Mouse (Mus musculus): ENCODE results near the gene Scamp3. TPM values are rescaled to one million over a fixed set of nuclear protein-coding genes. Genes with fewer than 3 reads are reported as not detected.

The Scamp3 gene
- polyA plus RNA-seq, 1 experiment from 2014 or later: 49.0 TPM

DNA sequence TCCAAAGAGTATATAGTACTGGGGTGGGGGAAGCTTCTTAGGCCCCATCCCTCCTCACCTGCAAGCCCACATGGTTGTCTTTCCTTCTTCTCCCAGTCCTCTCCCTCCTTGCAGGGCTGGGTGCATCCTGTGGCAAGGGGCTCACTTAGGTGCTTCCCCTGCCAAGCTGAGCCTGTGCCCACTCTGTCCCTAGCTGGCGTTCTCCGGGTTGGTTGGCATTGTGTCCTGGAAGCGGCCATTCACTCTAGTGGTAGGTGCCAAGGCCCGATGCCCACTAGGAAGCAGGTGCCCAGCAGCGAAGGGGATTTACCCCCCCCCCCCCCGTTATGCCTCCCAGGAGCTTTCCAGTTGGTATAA lies 6.7 kb downstream of the Scamp3 start:
- Histone ChIP-seq H3K4me2 (ENCODE audit: low read depth, low read length) (no peak overlapping the region), H3K4me1 (ENCODE audit: control insufficient read depth, low read depth, low read length) (peaks cover 23% of the 10 kb centered on the region), H3K27me3 (ENCODE audit: control insufficient read depth, insufficient read depth, low read depth, low read length) (no peaks in the 10 kb centered on the region), H3K9ac (ENCODE audit: low read depth, low read length) (no peak overlapping the region), H3K36me3 (ENCODE audit: control insufficient read depth, insufficient read depth) (peaks cover 9% of the 10 kb centered on the region; the same call in 1 of the 2 replicates), H3K27ac (ENCODE audit: low read length) (no peak overlapping the region), H3K9me3 (replicated peaks; ENCODE audit: control insufficient read depth, low read length) (no peaks in the 10 kb centered on the region), H3K4me3 (ENCODE audit: low read depth, low read length) (no peak overlapping the region)
- WGBS (ENCODE audit: insufficient replicate concordance): 82% methylated on average over 6 of the region's 6 CpGs
- ATAC-seq (ENCODE audit: low read depth): no peak

DNA sequence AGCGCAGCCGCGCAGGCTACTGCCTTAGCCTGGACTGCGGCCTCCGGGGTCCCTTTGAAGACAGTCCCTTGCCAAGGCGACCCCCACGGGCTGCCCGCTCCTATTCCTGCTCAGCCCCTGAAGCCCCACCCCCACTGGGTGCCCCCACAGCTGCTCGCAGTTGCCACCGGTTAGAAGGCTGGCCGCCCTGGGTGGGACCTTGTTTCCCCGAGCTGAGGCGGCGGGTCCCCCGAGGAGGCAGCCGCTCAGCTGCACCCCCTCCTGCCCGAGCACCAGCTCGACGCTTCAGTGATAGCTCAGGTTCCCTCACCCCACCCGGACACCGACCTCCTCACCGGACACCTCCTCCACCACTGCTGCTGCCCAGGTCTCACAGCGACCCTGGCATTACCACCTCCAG lies 9.9 kb downstream of the Scamp3 start:
- 45% methylated on average over 23 of the region's 23 CpGs for WGBS (ENCODE audit: insufficient replicate concordance)
- Histone ChIP-seq H3K27ac (ENCODE audit: low read length) (no peak overlapping the region), H3K4me1 (ENCODE audit: control insufficient read depth, low read depth, low read length) (peaks cover 17% of the 10 kb centered on the region), H3K27me3 (ENCODE audit: control insufficient read depth, insufficient read depth, low read depth, low read length) (no peaks in the 10 kb centered on the region), H3K4me2 (ENCODE audit: low read depth, low read length) (no peak overlapping the region), H3K4me3 (ENCODE audit: low read depth, low read length) (no peak overlapping the region), H3K9me3 (replicated peaks; ENCODE audit: control insufficient read depth, low read length) (no peaks in the 10 kb centered on the region), H3K36me3 (ENCODE audit: control insufficient read depth, insufficient read depth) (no peaks in the 10 kb centered on the region; the same call in 1 of the 2 replicates), H3K9ac (ENCODE audit: low read depth, low read length) (no peak overlapping the region)
- no peak for ATAC-seq (ENCODE audit: low read depth)

- Histone ChIP-seq H3K4me1 (ENCODE audit: control insufficient read depth, low read depth, low read length) (peaks cover 10% of the 10 kb centered on the region), H3K9me3 (replicated peaks; ENCODE audit: control insufficient read depth, low read length) (no peaks in the 10 kb centered on the region), H3K4me2 (ENCODE audit: low read depth, low read length) (no peak overlapping the region), H3K4me3 (ENCODE audit: low read depth, low read length) (no peak overlapping the region), H3K27ac (ENCODE audit: low read length) (no peak overlapping the region), H3K9ac (ENCODE audit: low read depth, low read length) (no peak overlapping the region), H3K27me3 (ENCODE audit: control insufficient read depth, insufficient read depth, low read depth, low read length) (no peaks in the 10 kb centered on the region), H3K36me3 (ENCODE audit: control insufficient read depth, insufficient read depth) (no peaks in the 10 kb centered on the region)
- ATAC-seq (ENCODE audit: low read depth): no peak
- 53% methylated on average over 18 of the region's 18 CpGs for WGBS (ENCODE audit: insufficient replicate concordance)
These were observed 10.6 kb downstream of the Scamp3 start for GRCm38 (mm10) chr3:89187690-89188477.

GRCm38 (mm10) chr3:89188478-89188875 lies 11.2 kb downstream of the Scamp3 start:
- no peak overlapping the region for H3K9ac ChIP-seq (ENCODE audit: low read depth, low read length)
- no peak for ATAC-seq (ENCODE audit: low read depth)
- peaks cover 4% of the 10 kb centered on the region; the same call in 1 of the 2 replicates for H3K4me1 ChIP-seq (ENCODE audit: control insufficient read depth, low read depth, low read length)
- H3K4me2 ChIP-seq (ENCODE audit: low read depth, low read length): no peak overlapping the region
- H3K27me3 ChIP-seq (ENCODE audit: control insufficient read depth, insufficient read depth, low read depth, low read length): no peaks in the 10 kb centered on the region
- no peak overlapping the region for H3K4me3 ChIP-seq (ENCODE audit: low read depth, low read length)
- H3K36me3 ChIP-seq (ENCODE audit: control insufficient read depth, insufficient read depth): no peaks in the 10 kb centered on the region
- H3K27ac ChIP-seq (ENCODE audit: low read length): no peak overlapping the region
- H3K9me3 ChIP-seq (replicated peaks; ENCODE audit: control insufficient read depth, low read length): no peaks in the 10 kb centered on the region
- WGBS (ENCODE audit: insufficient replicate concordance): 61% methylated on average over 12 of the region's 12 CpGs

DNA sequence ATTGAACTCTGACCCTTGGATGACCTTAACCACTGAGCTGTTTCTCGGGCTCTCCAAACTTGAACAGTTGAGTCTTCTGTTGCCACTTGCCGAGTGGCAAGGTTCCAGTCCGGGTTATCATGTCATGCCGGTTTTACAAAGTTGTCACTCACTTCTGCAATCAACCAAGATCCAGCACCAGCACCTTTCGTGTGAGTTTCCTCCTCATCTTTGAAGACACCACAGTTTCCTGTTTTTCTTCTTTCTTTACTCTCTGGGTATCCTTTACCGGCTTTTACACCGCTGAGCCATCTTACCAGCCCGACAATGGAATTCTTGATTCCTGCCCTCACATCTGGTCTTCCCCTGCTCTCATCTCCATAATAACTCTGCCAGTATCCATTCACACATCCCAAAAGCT lies 13.2 kb downstream of the Scamp3 start:
- H3K4me3 ChIP-seq (ENCODE audit: low read depth, low read length): no peak overlapping the region
- H3K9ac ChIP-seq (ENCODE audit: low read depth, low read length): no peak overlapping the region
- 12% methylated on average over 8 of the region's 8 CpGs for WGBS (ENCODE audit: insufficient replicate concordance)
- H3K9me3 ChIP-seq (replicated peaks; ENCODE audit: control insufficient read depth, low read length): no peaks in the 10 kb centered on the region
- no peaks in the 10 kb centered on the region for H3K36me3 ChIP-seq (ENCODE audit: control insufficient read depth, insufficient read depth)
- no peak overlapping the region for H3K27ac ChIP-seq (ENCODE audit: low read length)
- no peaks in the 10 kb centered on the region for H3K27me3 ChIP-seq (ENCODE audit: control insufficient read depth, insufficient read depth, low read depth, low read length)
- no peak for ATAC-seq (ENCODE audit: low read depth)
- H3K4me2 ChIP-seq (ENCODE audit: low read depth, low read length): no peak overlapping the region
- peaks cover 4% of the 10 kb centered on the region for H3K4me1 ChIP-seq (ENCODE audit: control insufficient read depth, low read depth, low read length)

DNA sequence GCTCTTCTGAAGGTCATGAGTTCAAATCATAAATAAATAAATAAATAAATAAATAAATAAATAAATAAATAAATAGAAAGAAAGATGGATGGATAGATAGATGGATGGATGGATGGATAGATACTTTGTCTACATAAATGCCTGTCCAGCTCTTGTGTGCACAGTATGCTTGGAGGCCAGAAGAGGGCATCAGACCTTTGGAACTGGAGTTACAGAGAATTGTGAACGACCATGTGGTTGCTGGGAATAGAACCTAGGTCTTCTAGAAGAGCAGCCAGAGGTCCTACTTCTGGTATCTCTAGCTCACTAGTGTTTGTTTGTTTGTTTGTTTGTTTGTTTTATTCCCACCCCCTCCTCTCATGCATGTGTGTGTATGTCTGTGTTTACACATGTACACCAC lies 16.1 kb downstream of the Scamp3 start:
- no peak overlapping the region for H3K9ac ChIP-seq (ENCODE audit: low read depth, low read length)
- H3K9me3 ChIP-seq (replicated peaks; ENCODE audit: control insufficient read depth, low read length): no peaks in the 10 kb centered on the region
- 54% methylated on average over 1 of the region's 1 CpGs for WGBS (ENCODE audit: insufficient replicate concordance)
- no peak overlapping the region for H3K4me3 ChIP-seq (ENCODE audit: low read depth, low read length)
- H3K27ac ChIP-seq (ENCODE audit: low read length): no peak overlapping the region
- H3K36me3 ChIP-seq (ENCODE audit: control insufficient read depth, insufficient read depth): no peaks in the 10 kb centered on the region
- no peak for ATAC-seq (ENCODE audit: low read depth)
- H3K4me2 ChIP-seq (ENCODE audit: low read depth, low read length): no peak overlapping the region
- no peaks in the 10 kb centered on the region for H3K27me3 ChIP-seq (ENCODE audit: control insufficient read depth, insufficient read depth, low read depth, low read length)
- peaks cover 16% of the 10 kb centered on the region for H3K4me1 ChIP-seq (ENCODE audit: control insufficient read depth, low read depth, low read length)

GRCm38 (mm10) chr3:89193853-89194252 lies 16.6 kb downstream of the Scamp3 start:
- Histone ChIP-seq H3K27me3 (ENCODE audit: control insufficient read depth, insufficient read depth, low read depth, low read length) (no peaks in the 10 kb centered on the region), H3K36me3 (ENCODE audit: control insufficient read depth, insufficient read depth) (no peaks in the 10 kb centered on the region), H3K9ac (ENCODE audit: low read depth, low read length) (no peak overlapping the region), H3K4me2 (ENCODE audit: low read depth, low read length) (no peak overlapping the region), H3K9me3 (replicated peaks; ENCODE audit: control insufficient read depth, low read length) (no peaks in the 10 kb centered on the region), H3K4me1 (ENCODE audit: control insufficient read depth, low read depth, low read length) (peaks cover 16% of the 10 kb centered on the region), H3K4me3 (ENCODE audit: low read depth, low read length) (no peak overlapping the region), H3K27ac (ENCODE audit: low read length) (no peak overlapping the region)
- 69% methylated on average over 2 of the region's 2 CpGs for WGBS (ENCODE audit: insufficient replicate concordance)
- no peak for ATAC-seq (ENCODE audit: low read depth)

DNA sequence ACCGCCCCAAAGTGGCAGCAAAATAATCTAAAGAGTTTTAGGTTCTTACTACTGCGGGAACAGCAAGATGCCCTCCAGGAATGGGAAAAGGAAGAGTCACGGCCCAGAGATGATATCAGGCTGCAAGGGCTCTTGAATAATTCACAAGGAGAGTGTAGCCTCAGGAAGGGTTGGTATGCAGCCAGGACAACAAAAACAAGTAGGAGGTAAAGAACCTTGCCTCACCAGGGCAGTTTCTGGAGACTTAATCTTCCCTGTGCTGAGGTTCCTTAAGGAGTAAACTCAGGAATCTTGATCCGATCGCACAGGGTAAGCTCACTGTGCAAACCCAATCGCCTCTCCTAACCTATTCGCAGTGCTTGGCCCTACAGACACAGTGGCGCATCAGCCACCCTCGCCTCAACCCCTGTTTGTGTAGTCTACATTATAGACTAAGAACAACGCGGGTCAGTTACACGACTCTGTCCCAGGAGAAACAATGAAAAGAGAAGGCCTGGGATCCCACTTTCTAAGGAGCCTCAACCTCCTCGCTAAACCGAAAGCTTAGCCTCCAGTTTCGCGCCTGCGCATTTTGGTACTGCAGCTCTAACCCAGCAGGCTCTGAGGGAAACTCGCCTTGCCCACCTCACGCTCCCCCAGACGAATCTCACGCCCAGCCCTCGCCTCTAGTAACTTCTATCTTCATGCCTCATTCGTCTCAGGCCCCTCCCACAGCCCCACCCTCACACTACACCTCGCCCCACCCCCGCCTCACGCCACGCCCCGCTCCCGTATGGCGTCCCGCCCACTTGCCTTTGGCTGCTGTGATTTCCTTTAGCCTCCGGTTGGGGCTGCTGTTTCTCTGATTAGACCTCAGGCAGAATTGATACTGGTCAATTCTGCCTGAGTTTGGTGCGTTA lies 19.0 kb downstream of the Scamp3 start:
- no peaks in the 10 kb centered on the region for H3K27me3 ChIP-seq (ENCODE audit: control insufficient read depth, insufficient read depth, low read depth, low read length)
- peak overlapping the region; percentile 48 for H3K27ac ChIP-seq (ENCODE audit: low read length)
- H3K9me3 ChIP-seq (replicated peaks; ENCODE audit: control insufficient read depth, low read length): no peaks in the 10 kb centered on the region
- peak overlapping the region; percentile 64 for H3K4me3 ChIP-seq (ENCODE audit: low read depth, low read length)
- H3K4me2 ChIP-seq (ENCODE audit: low read depth, low read length): peak overlapping the region; percentile 87
- peaks cover 16% of the 10 kb centered on the region for H3K4me1 ChIP-seq (ENCODE audit: control insufficient read depth, low read depth, low read length)
- peak overlapping the region; percentile 67 for H3K9ac ChIP-seq (ENCODE audit: low read depth, low read length)
- 7% methylated on average over 33 of the region's 33 CpGs for WGBS (ENCODE audit: insufficient replicate concordance)
- peak; percentile 96 for ATAC-seq (ENCODE audit: low read depth)
- H3K36me3 ChIP-seq (ENCODE audit: control insufficient read depth, insufficient read depth): no peaks in the 10 kb centered on the region

GRCm38 (mm10) chr3:89199839-89200238 lies 22.6 kb downstream of the Scamp3 start:
- Histone ChIP-seq H3K27me3 (ENCODE audit: control insufficient read depth, insufficient read depth, low read depth, low read length) (no peaks in the 10 kb centered on the region), H3K9ac (ENCODE audit: low read depth, low read length) (no peak overlapping the region), H3K4me3 (ENCODE audit: low read depth, low read length) (no peak overlapping the region), H3K4me2 (ENCODE audit: low read depth, low read length) (no peak overlapping the region), H3K9me3 (replicated peaks; ENCODE audit: control insufficient read depth, low read length) (no peaks in the 10 kb centered on the region), H3K27ac (ENCODE audit: low read length) (no peak overlapping the region), H3K4me1 (ENCODE audit: control insufficient read depth, low read depth, low read length) (peaks cover 21% of the 10 kb centered on the region), H3K36me3 (ENCODE audit: control insufficient read depth, insufficient read depth) (no peaks in the 10 kb centered on the region)
- ATAC-seq (ENCODE audit: low read depth): no peak
- WGBS (ENCODE audit: insufficient replicate concordance): 46% methylated on average over 3 of the region's 3 CpGs
